Mouse (Mus musculus) right cerebral cortex, adult 2 months (tissue): ENCODE results near the gene B4gat1.
A peak's percentile ranks its signal among the peaks of the same experiment; 100 is the strongest.
"Not testable (repeated sequence)": the region's sequence is repeated elsewhere in the genome, so short reads cannot be mapped to it uniquely, and the experiment has no call there.

Experiments
- DNase-seq, 2 experiments: peaks; one replicate each; pipeline ENCODE4 v3.0.0; 2021 to 2022; ENCODE audit warnings: low spot score in 2 of 2

B4gat1 gene

GRCm38 (mm10) chr19:5038709-5039156, at the start of gene B4gat1, which contains the start of gene AC124502.3:
TSS of gene B4gat1 (plus strand) at chr19:5038826.
TSS of gene AC124502.3 (plus strand) at chr19:5038891.
- DNase-seq = peak; percentile 89 to 90

- peak in 1 of 2 experiments; percentile 67 for DNase-seq
These were observed 49.6 kb upstream of the B4gat1 start for GRCm38 (mm10) chr19:4989013-4989412.

- DNase-seq = peak; percentile 82 to 85
These were observed 49.0 kb upstream of the B4gat1 start for GRCm38 (mm10) chr19:4989434-4990255.

GRCm38 (mm10) chr19:4990256-4990625, 48.4 kb upstream of the B4gat1 start, which contains the start of gene Npas4:
TSS of gene Npas4 (minus strand) at chr19:4990316.
- no peak for DNase-seq

GRCm38 (mm10) chr19:4990716-4991115, 47.9 kb upstream of the B4gat1 start:
- no peak for DNase-seq

- DNase-seq = no peak
These were observed 46.3 kb upstream of the B4gat1 start for GRCm38 (mm10) chr19:4992371-4992770.

- DNase-seq = peak; percentile 87 to 89
These were observed 45.7 kb upstream of the B4gat1 start for GRCm38 (mm10) chr19:4992904-4993303.

GRCm38 (mm10) chr19:4994043-4994442, 44.6 kb upstream of the B4gat1 start:
- peak; percentile 89 to 92 for DNase-seq

GRCm38 (mm10) chr19:4999445-5000140, 39.0 kb upstream of the B4gat1 start:
- peak in 1 of 2 experiments; percentile 62 for DNase-seq

- peak; percentile 96 for DNase-seq
These were observed 36.8 kb upstream of the B4gat1 start for GRCm38 (mm10) chr19:5001666-5002406.

GRCm38 (mm10) chr19:5003644-5004043, 35.0 kb upstream of the B4gat1 start:
- DNase-seq = not testable (repeated sequence)

- DNase-seq = no peak
These were observed 33.7 kb upstream of the B4gat1 start for GRCm38 (mm10) chr19:5004925-5005324.

- no peak for DNase-seq
These were observed 25.5 kb upstream of the B4gat1 start for GRCm38 (mm10) chr19:5013138-5013537.

GRCm38 (mm10) chr19:5014961-5015398, 23.6 kb upstream of the B4gat1 start:
- DNase-seq = peak in 1 of 2 experiments; percentile 40

- DNase-seq = no peak
These were observed 22.3 kb upstream of the B4gat1 start for GRCm38 (mm10) chr19:5016221-5016742.

- peak; percentile 66 to 69 for DNase-seq
These were observed 21.8 kb upstream of the B4gat1 start for GRCm38 (mm10) chr19:5016782-5017181.

GRCm38 (mm10) chr19:5017611-5018010, 21.0 kb upstream of the B4gat1 start:
- no peak for DNase-seq

- no peak for DNase-seq
These were observed 20.4 kb upstream of the B4gat1 start for GRCm38 (mm10) chr19:5018191-5018590.

GRCm38 (mm10) chr19:5021416-5021815, 17.2 kb upstream of the B4gat1 start:
- no peak for DNase-seq

- DNase-seq = peak; percentile 90 to 93
These were observed 14.8 kb upstream of the B4gat1 start, which contains the start of gene Slc29a2 for GRCm38 (mm10) chr19:5023621-5024479. TSS of gene Slc29a2 (plus strand) at chr19:5023860.

- DNase-seq = no peak
These were observed 12.5 kb upstream of the B4gat1 start for GRCm38 (mm10) chr19:5026111-5026510.
